Mouse (Mus musculus): Measurements from ENCODE around the gene Aip.

DNA sequence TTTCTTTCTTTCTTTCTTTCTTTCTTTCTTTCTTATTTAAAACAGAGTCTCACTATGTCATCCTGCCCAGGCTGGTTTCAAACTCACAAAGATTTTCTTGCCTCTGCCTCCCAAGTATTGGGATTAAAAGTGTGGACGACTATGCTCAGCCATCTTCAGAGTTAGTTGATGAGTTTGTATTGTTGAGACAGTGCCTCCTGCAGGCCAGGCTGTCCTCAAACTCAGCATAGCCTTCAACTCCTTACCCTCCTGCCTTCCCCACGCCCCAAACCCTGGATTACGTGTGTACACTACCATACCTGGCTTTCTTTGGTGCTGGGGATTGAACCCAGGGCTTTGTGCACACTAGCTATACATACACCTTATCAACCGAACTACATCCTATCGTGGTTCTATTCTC lies 10.8 kb upstream of the Aip start:
- TF ChIP-seq TAL1 (conservative IDR thresholded peaks at IDR 0.05; ENCODE audit: low read depth, low read length) (no peak), CTCF (IDR thresholded peaks at IDR 0.05; ENCODE audit: low read depth, low read length) (no peak), GATA2 (IDR thresholded peaks at IDR 0.05; ENCODE audit: borderline replicate concordance, low read depth, low read length) (no peak), GATA1 (IDR thresholded peaks at IDR 0.05; ENCODE audit: borderline replicate concordance, low read length) (no peak), POLR2AphosphoS5 (IDR thresholded peaks at IDR 0.05; ENCODE audit: insufficient replicate concordance, low read depth, low read length) (no peak)
